Mouse (Mus musculus) right cerebral cortex, postnatal 4 days (tissue): ENCODE measurements around the gene Rnf216.
"Not testable (repeated sequence)": the region's sequence is repeated elsewhere in the genome, so short reads cannot be mapped to it uniquely, and the experiment has no call there.

Experiments used
- DNase-seq: peaks from one replicate; pipeline ENCODE4 v3.0.0-alpha.2; 2022

Rnf216 gene

GRCm38 (mm10) chr5:143112281-143113246 is at the start of gene Rnf216:
Gene Rnf216 (minus strand): TSS chr5:143112994.
- DNase-seq: peak; percentile 95

GRCm38 (mm10) chr5:143155534-143155933 is 42.7 kb upstream of the Rnf216 start:
- no peak for DNase-seq

DNA sequence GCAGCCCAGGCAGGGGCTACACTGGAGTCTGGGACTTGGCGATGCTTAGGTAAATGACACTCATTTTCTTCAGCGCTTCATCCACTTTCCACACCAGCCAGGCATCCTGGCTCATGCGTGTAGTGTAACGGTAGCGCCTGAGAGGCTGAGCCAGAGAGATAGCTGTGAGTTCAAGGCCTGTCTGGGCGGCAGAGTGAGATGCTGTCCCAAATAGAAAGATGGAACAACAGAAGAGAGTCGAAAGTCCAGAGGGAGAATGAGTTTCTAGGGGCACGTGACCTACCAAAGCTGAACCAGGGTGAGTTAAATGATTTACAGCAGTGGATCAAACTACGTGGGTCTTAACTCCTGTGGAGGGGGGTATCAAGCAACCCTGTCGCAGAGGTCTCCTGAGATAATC is 41.0 kb upstream of the Rnf216 start:
- DNase-seq: no peak

GRCm38 (mm10) chr5:143150044-143150443 is 37.2 kb upstream of the Rnf216 start:
- DNase-seq: no peak

- no peak for DNase-seq
These were observed 36.7 kb upstream of the Rnf216 start for GRCm38 (mm10) chr5:143149536-143149935.

GRCm38 (mm10) chr5:143148661-143149060 is 35.9 kb upstream of the Rnf216 start:
- no peak for DNase-seq

- DNase-seq: no peak
These were observed 34.7 kb upstream of the Rnf216 start, which contains the start of gene Olfr718-ps1 for GRCm38 (mm10) chr5:143147481-143147880. Gene Olfr718-ps1 (minus strand): TSS chr5:143147581.

DNA sequence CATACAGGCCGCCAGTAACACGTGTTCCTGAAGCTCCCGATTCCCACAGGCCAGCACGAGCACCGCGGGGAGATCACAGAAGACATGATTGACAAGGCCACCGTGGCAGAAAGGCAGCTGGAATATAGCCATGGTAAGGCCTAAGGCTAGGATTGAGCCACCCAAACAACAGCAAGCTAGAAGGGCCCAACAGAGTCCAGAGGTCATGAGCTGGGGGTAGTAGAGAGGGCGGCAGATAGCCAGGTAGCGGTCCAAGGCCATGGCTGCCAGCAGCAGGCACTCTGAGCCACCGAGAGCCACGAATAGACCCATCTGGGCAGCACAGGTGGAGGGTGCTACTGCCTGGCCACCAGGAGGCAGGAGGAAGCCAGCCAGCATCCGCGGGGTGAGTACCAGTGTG is 24.8 kb upstream of the Rnf216 start:
- no peak for DNase-seq

GRCm38 (mm10) chr5:143135042-143135441 is 22.2 kb upstream of the Rnf216 start:
- DNase-seq: no peak

- not testable (repeated sequence) for DNase-seq
These were observed 21.6 kb upstream of the Rnf216 start for GRCm38 (mm10) chr5:143134216-143135010.

DNA sequence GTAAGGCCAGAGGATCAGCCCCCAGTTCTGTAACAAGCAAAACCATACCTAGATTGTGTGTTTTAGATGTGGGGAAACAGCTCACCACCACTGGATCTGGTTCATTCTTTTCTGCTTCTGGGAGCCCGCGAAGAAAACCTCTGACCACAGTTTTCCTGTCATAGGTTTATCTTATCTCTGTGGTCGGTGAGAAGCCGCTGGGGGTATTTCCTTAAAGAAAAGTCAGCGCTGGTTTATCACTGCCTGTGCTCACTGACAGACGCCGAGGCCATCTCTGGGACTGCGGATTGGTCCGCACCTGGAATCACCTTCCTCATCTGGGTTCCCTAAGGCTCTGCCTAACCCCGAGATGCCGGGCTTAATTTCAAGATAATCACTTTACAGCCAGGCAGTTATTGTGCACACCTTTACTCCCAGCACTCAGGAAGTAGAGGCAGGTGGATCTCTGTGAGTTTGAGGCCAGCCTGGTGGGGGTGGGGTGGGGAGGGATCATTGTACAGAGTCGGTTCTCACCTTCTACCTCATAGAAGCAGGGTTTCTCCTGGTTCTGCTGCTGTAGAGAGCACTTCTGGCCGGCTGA is 20.2 kb upstream of the Rnf216 start:
- no peak for DNase-seq

DNA sequence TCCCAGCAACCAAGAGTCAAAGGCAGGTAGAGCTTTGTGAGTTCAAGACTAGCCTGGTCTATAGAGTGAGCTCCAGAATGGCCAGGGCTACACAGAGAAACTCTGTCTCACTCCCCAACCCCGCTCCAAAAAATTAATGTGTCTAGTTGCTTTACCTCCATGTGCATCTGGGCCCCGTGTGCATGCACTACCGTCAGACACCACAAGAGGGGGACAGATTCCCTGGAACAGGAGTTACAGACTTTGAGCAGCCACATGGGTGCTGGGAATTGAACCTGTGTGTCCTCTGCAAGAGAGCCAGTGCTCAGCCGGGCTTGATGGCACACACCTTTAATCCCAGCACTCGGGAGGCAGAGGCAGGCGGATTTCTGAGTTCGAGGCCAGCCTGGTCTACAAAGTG is 17.5 kb upstream of the Rnf216 start:
- no peak for DNase-seq

GRCm38 (mm10) chr5:143129101-143129500 is 16.3 kb upstream of the Rnf216 start:
- no peak for DNase-seq

DNA sequence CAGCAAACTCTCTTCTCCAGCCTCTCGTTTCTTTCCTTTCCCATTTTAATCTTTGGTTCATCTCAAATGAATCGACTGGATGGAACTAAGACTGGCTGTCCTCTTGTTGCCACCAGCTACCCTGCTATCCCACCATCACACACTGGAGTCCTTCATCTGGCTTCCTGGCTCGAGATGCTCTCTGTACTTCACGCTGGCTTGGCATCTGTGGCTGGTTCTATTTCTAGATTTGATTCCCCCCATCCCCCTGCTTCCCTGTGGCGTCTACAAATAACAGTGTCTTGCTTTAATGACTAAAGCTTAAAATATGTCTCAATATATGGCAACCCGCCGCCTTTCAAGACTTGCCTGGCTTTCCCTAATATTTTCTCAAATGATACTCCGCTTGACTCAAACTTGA is 15.0 kb upstream of the Rnf216 start:
- DNase-seq: no peak

DNA sequence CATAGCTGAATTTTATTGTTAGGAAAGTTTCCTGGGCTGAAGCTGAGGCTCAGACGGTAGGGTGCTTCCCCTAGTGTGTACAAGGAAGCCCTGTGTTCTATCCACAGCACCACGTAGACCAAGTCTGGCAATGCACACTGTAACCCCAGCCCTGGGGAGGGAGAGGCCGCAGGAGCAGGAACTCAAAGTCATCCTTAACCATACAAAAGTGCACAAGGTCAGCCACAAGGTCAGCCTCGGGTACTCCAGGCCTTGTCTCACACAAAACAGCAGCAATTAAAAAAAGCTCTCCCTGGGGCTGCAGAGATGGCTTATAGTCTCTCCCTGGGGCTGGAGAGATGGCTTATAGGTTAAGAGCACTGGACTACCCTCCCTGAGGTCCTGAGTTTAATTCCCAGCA is 14.1 kb upstream of the Rnf216 start:
- no peak for DNase-seq

- no peak for DNase-seq
These were observed 13.3 kb upstream of the Rnf216 start for GRCm38 (mm10) chr5:143126089-143126488.

DNA sequence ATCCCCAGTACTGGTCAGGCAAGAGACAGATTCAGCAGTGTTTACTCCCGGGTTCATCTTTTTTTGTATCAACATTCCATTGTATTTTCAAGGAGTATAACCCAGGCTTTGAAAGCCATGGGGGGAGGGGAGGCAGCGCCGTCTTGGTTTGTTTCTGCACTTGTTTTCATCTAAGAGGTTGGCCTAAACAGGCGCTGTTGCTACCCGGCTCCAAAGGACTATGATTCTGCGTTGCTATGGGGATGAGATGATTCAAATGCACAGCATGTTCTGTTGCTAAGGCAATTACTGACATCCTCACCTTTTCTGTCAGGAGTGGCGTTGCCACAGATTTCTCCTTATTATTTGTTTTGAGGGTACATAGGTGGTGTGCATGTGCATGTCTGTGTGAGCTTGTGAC is 12.8 kb upstream of the Rnf216 start:
- DNase-seq: peak; percentile 56

DNA sequence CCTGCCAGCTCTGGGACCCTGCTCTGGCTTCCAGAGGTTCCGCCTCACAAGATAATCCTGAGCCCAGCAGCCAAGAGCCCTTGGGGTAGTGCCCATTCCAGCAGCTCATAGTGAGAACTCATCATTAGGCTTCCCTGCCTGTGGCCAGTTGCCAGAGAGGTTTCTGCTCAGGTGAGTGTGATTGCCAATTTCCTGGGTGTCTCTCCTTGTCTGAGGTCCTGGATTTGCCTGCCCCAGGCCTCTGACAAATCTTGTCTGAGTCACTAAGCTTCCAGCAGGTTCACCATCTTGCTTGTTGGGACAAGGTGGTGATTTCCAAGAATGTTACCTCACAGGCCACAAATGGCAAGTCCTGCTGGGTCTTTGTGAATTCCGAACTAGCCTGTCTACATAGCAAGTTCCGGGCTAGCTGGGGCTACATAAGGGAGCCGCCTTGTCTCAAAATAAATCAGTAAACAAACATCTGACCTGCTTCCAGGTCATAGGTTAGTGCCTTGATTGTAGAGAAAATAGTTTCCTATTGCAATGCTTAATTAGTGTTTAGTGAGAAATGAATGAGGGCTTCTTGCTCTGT is 12.1 kb upstream of the Rnf216 start:
- DNase-seq: no peak

DNA sequence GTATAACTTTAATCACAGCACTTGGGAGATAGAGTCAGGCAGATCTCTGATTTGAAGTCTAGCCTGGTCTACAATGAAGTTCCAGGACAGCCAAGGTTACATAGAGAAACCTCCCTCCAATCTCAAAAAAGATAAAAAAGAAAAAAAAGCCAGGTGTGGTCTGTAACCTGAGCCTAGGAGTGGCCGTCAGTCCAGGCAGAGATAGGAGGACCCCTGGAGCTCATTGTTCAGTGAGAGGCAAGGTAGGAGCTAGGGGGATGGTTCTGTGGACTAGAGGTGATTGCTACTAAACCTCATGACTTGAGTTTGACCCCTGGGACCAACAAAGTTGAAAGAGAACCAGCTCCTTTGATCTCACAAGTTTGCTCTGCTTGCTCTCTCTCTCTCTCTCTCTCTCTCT is 9.9 kb upstream of the Rnf216 start:
- no peak for DNase-seq

- no peak for DNase-seq
These were observed 9.3 kb upstream of the Rnf216 start for GRCm38 (mm10) chr5:143122125-143122524.

DNA sequence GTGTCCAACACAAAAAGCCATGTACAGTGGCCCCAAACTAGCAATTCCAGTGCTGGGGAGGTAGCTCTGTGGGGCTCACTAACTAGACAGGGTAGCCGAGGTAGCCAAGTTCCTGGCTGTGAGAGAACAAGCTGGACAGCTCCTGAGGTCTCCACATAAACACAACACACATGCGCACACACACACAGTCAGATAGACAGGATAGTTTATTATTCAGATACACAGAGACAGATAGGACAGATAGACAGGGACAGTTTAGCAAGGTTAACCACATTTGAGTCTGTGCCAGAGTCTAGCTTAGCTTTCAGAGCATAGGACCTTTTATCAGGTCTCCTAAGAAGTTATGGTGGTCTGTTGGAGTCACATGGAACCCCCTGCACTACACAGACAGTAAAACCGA is 6.0 kb downstream of the Rnf216 start:
- DNase-seq: no peak

DNA sequence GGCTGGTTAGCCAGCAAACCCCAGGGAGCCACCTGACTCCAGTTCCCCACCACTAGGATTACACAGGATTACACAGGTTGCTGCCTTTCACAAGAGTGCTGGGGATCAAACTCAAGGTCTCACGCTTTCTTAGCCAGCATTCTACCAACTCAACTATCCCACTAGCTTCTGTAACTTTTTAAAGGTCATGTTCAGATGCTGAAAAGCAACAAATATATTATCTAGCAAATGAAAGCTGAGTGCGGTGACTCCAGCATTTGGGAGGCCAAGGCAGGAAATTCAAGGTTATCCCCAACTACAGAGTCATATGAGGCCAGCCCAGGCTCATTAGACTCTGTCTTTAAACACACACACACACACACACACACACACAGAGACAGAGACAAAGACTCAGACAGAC is 9.6 kb downstream of the Rnf216 start:
- DNase-seq: no peak

- DNase-seq: no peak
These were observed 11.2 kb downstream of the Rnf216 start for GRCm38 (mm10) chr5:143101626-143102025.
